Mouse (Mus musculus) hindbrain, embryonic 11.5 days (tissue): ENCODE data around the gene Slco1b2. TPM values are rescaled to one million over a fixed set of nuclear protein-coding genes. Genes with fewer than 3 reads are reported as not detected.
"Not testable (repeated sequence)": the region's sequence is repeated elsewhere in the genome, so short reads cannot be mapped to it uniquely, and the experiment has no call there.

Experiments
- ATAC-seq: fragments of 200-750 bp; cut with Nextera tagmentation; 2 replicates; pipeline ENCODE4 v1.8.0; 2017; ENCODE audit warnings: mild to moderate bottlenecking, moderate TSS enrichment, moderate library complexity; ENCODE audit not compliant: low FRiP score
- DNase-seq: peaks from one replicate; pipeline ENCODE4 v3.0.0-alpha.2; 2015; ENCODE audit warnings: low spot score
- H3K27ac ChIP-seq: fragments of 300-500 bp; sonication (generic); 2 replicates; pipeline ENCODE4 v1.5.1; 2014; ENCODE audit warnings: mild to moderate bottlenecking, low read depth, low read length
- H3K27me3 ChIP-seq: fragments of 300-500 bp; sonication (generic); 2 replicates; pipeline ENCODE4 v1.6.1; 2014; ENCODE audit warnings: mild to moderate bottlenecking, low read length, moderate library complexity, mixed read lengths; ENCODE audit not compliant: control insufficient read depth, insufficient read depth
- H3K36me3 ChIP-seq: fragments of 300-500 bp; sonication (generic); 2 replicates; pipeline ENCODE4 v1.6.1; 2014; ENCODE audit warnings: mild to moderate bottlenecking, low read length, moderate library complexity, mixed read lengths; ENCODE audit not compliant: control insufficient read depth, insufficient read depth
- H3K4me1 ChIP-seq: fragments of 300-500 bp; sonication (generic); replicated peaks from 2 replicates; pipeline ENCODE4 v1.6.1; 2014; ENCODE audit warnings: low read length, mixed read lengths; ENCODE audit not compliant: control insufficient read depth, insufficient read depth
- H3K4me2 ChIP-seq: fragments of 300-500 bp; sonication (generic); replicated peaks from 2 replicates; pipeline ENCODE4 v1.6.1; 2014; ENCODE audit warnings: mild to moderate bottlenecking, low read depth, low read length
- H3K4me3 ChIP-seq: fragments of 300-500 bp; sonication (generic); 2 replicates; pipeline ENCODE4 v1.5.1; 2014; ENCODE audit warnings: low read depth, low read length
- H3K9ac ChIP-seq: fragments of 300-500 bp; sonication (generic); 2 replicates; pipeline ENCODE4 v1.6.1; 2014; ENCODE audit warnings: low read depth, low read length
- H3K9me3 ChIP-seq: fragments of 300-500 bp; sonication (generic); 2 replicates; pipeline ENCODE4 v1.6.1; 2016; ENCODE audit warnings: low read length; ENCODE audit not compliant: control insufficient read depth
- WGBS: fragments of 180-500 bp; shearing (Covaris S2); extraction: QIAGEN DNeasy Blood & Tissue Kit; methylation state at CpG from one replicate; pipeline ENCODE4 v1.1.7; 2014; 5-methylcytosine and 5-hydroxymethylcytosine counted together
- polyA plus RNA-seq: library from polyadenylated mRNA; unstranded; fragments of >200 nt; fragmentation: Nextera tagmentation; extraction: Ambion mirVana; gene quantifications from 2 replicates; pipeline ENCODE4 v1.2.1, GENCODE M21; 2014

Gene Slco1b2
- not detected in 2 replicates for polyA plus RNA-seq

DNA sequence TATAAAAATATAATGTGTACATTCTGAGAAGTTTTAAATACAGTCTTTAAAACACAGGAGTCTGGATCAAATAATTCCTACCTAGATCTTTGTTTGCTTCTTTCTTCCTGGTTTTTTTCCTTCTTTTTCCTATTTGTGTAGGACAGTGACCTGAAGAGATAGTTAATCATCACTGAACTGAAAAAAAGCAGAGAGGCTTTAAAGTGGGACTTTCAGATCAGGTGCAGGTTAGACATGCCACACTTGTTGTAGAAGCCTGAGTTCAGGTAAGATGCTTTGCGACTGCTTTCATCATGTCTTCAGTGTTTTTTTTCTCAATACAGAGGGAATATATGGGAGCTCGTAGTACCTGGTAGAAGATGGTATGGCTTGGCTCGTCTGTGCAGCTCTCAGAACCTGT is at the start of gene Slco1b2:
Gene Slco1b2, plus strand, starts transcription at position 228 of the 400 bp plus-strand sequence.
- H3K4me3 ChIP-seq: no peak within 1 kb of the TSS

DNA sequence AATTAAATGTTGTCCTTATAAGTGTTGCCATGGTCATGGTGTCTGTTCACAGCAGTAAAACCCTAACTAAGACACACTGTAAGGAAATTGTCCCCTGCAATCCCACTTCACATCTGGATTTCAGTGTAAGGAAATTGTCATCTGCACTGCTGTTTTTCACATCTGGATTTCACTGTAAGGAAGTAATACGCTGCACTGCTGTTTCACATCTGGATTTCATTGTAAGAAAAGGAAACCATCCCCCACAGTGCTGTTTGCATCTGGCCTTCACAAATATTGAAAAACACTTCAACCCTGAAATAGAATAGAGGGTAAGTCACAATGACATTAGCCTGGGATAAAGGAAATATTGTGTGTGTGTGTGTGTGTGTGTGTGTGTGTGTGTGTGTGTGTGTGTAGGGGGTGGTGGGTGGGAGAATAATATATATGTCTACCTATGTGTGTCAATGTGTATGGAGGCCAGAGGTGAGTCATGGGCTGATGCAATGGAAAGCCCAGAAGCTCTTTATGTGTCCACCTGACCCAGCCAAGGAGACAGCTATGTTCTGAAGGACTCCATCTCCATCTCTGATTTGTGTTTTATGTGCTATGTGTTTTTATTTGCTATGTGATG is 44.4 kb upstream of the Slco1b2 start:
- Histone ChIP-seq H3K4me2 (no peak overlapping the region), H3K9ac (no peak overlapping the region), H3K27me3 (no peaks in the 10 kb centered on the region), H3K9me3 (no peaks in the 10 kb centered on the region), H3K27ac (no peak overlapping the region), H3K4me1 (no peaks in the 10 kb centered on the region), H3K36me3 (no peaks in the 10 kb centered on the region), H3K4me3 (no peak overlapping the region)
- DNase-seq: no peak
- no peak for ATAC-seq
- WGBS: 64% methylated on average over 1 of the region's 1 CpGs

More for the DNA sequence above, at the start of gene Slco1b2:
- no peaks in the 10 kb centered on the region for H3K36me3 ChIP-seq
- no peak within 1 kb of the TSS for H3K9ac ChIP-seq
- no peak for DNase-seq
- H3K27ac ChIP-seq: no peak within 1 kb of the TSS
- ATAC-seq: no peak
- no peaks in the 10 kb centered on the region for H3K4me1 ChIP-seq
- H3K27me3 ChIP-seq: no peaks in the 10 kb centered on the region
- no peak within 1 kb of the TSS for H3K4me2 ChIP-seq
- 85% methylated on average over 3 of the region's 3 CpGs for WGBS
- no peaks in the 10 kb centered on the region for H3K9me3 ChIP-seq

DNA sequence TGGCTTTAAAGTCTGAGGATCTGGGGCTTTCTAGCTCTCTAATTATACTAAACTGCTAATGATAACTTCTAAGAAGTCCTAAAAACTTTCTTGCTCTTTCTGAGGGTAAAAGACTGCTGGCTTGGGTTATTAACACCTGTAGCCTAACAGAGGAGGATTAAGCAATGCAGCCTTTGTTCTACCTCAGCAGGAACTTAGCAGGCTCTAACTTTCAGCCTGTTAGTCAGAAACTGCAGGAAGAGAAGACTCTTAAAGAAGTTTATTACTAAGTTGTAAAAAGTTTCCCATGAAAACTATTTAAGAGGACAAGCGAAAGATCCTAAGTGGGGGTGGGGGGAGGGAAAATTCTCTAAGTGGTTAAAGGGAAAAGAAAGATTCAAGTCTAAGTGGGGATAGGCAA is 39.3 kb upstream of the Slco1b2 start:
- ATAC-seq: no peak
- Histone ChIP-seq H3K27me3 (no peaks in the 10 kb centered on the region), H3K27ac (no peak overlapping the region), H3K4me1 (no peaks in the 10 kb centered on the region), H3K4me3 (no peak overlapping the region), H3K9ac (no peak overlapping the region), H3K4me2 (no peak overlapping the region), H3K9me3 (no peaks in the 10 kb centered on the region), H3K36me3 (no peaks in the 10 kb centered on the region)
- DNase-seq: no peak
- WGBS: 55% methylated on average over 1 of the region's 1 CpGs

DNA sequence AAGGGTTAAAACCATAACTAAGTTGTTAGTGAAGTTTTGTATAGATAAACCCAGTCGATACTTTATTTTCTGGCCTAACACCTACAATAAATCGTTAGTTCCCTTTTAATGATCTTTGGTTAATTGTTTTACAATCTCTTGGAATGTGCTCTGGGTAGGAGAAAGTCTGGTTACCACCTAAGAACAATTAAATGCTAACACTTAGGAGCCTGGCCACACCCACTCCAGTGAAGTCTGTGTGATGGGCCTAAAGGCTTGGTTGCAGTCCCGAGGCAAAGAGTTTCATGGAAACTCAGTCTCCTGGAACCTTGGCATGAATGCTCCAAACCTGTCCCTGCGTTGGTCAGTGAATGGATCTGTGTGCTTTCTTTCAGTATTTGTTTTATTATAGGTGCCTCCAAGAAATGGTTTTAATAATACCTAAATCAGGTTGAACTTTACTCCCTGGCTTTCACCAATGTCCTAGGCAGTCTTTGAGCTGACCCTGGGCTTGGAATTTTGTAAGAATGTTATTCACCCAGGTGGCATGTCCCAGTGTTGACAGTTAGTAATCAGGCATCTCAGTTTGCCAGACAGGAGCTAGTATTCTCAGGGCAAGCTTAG is 38.6 kb upstream of the Slco1b2 start:
- H3K9me3 ChIP-seq, H3K27ac ChIP-seq, H3K9ac ChIP-seq, ATAC-seq, DNase-seq, H3K27me3 ChIP-seq, H3K36me3 ChIP-seq, H3K4me2 ChIP-seq, H3K4me1 ChIP-seq, H3K4me3 ChIP-seq: not testable (repeated sequence)
- WGBS: 56% methylated on average over 4 of the region's 4 CpGs

DNA sequence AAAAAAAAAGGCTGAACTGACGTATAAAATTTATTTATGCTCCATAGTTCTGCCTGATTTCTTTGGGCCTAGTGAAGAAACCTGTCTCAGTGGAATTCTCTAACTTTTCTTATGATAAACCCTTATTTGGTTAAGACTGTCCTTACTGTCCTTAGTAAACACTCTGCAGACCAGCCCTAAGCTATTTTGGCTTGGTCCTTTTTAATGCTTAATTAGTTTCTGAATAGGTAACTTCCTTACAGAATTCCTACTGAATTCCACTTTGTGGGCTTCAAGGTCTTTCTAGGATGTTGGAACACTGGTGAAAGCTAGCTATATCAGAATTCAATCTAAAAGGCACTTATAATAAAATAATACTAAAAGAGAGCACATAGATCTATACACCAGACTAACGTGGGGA is 33.2 kb upstream of the Slco1b2 start:
- WGBS: 87% methylated on average over 2 of the region's 2 CpGs
- H3K4me3 ChIP-seq: no peak overlapping the region
- ATAC-seq: no peak
- no peaks in the 10 kb centered on the region for H3K4me1 ChIP-seq
- no peak for DNase-seq
- H3K27ac ChIP-seq: no peak overlapping the region
- H3K36me3 ChIP-seq: no peaks in the 10 kb centered on the region
- no peak overlapping the region for H3K4me2 ChIP-seq
- no peaks in the 10 kb centered on the region for H3K9me3 ChIP-seq
- H3K9ac ChIP-seq: no peak overlapping the region
- H3K27me3 ChIP-seq: no peaks in the 10 kb centered on the region

- WGBS: 100% methylated on average over 2 of the region's 2 CpGs
Measured at GRCm38 (mm10) chr6:141597037-141597436, 32.3 kb upstream of the Slco1b2 start.

GRCm38 (mm10) chr6:141600940-141601339 is 28.4 kb upstream of the Slco1b2 start:
- Histone ChIP-seq H3K9ac (no peak overlapping the region), H3K4me3 (no peak overlapping the region), H3K36me3 (no peaks in the 10 kb centered on the region), H3K4me1 (no peaks in the 10 kb centered on the region), H3K27me3 (no peaks in the 10 kb centered on the region), H3K4me2 (no peak overlapping the region), H3K9me3 (no peaks in the 10 kb centered on the region), H3K27ac (no peak overlapping the region)
- WGBS: 64% methylated on average over 9 of the region's 9 CpGs
- no peak for ATAC-seq
- no peak for DNase-seq

More at GRCm38 (mm10) chr6:141597037-141597436, 32.3 kb upstream of the Slco1b2 start:
- no peak overlapping the region for H3K4me2 ChIP-seq
- H3K4me3 ChIP-seq: no peak overlapping the region
- H3K27me3 ChIP-seq: no peaks in the 10 kb centered on the region
- H3K4me1 ChIP-seq: no peaks in the 10 kb centered on the region
- no peak overlapping the region for H3K27ac ChIP-seq
- no peaks in the 10 kb centered on the region for H3K36me3 ChIP-seq
- H3K9ac ChIP-seq: no peak overlapping the region
- DNase-seq (no peak), ATAC-seq (no peak)
- no peaks in the 10 kb centered on the region for H3K9me3 ChIP-seq

- 73% methylated on average over 2 of the region's 2 CpGs for WGBS
- no peaks in the 10 kb centered on the region for H3K9me3 ChIP-seq
- no peaks in the 10 kb centered on the region for H3K36me3 ChIP-seq
- no peak overlapping the region for H3K4me3 ChIP-seq
- H3K4me1 ChIP-seq: no peaks in the 10 kb centered on the region
- no peak for DNase-seq
- no peak overlapping the region for H3K4me2 ChIP-seq
- H3K9ac ChIP-seq: no peak overlapping the region
- H3K27ac ChIP-seq: no peak overlapping the region
- H3K27me3 ChIP-seq: no peaks in the 10 kb centered on the region
- ATAC-seq: no peak
Measured at GRCm38 (mm10) chr6:141610702-141611260, 18.5 kb upstream of the Slco1b2 start.

DNA sequence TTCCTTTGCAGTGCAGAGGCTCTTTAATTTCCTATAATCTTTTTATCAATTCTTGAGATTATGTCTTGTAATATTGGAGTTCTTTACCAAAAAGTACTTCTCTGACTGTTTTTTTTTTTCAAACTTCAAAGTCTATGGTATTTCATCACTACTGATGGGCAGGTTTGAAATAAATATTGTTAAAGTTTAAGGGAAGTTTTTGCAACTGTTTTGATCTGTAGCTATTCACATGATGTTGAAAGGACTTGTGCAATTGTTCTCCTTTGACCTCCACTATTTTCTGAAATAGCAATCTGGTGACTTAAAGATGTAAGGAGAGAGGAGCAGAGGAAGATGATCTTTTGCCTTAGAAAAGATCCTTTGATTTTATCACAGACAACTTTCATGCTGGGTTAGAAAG is 15.3 kb upstream of the Slco1b2 start:
- no peak for ATAC-seq

More for the DNA sequence above, 15.3 kb upstream of the Slco1b2 start:
- Histone ChIP-seq H3K4me3 (no peak overlapping the region), H3K27ac (no peak overlapping the region), H3K9ac (no peak overlapping the region), H3K36me3 (no peaks in the 10 kb centered on the region), H3K9me3 (no peaks in the 10 kb centered on the region), H3K4me1 (no peaks in the 10 kb centered on the region), H3K4me2 (no peak overlapping the region), H3K27me3 (no peaks in the 10 kb centered on the region)
- no peak for DNase-seq
